Mouse (Mus musculus) monocyte, adult 59 days (primary cell): ENCODE results near the gene Gm21783. TPM values are rescaled to one million over a fixed set of nuclear protein-coding genes. Genes with fewer than 3 reads are reported as not detected.

ENCODE experiments used
- total RNA-seq, 2 experiments: library from RNA; stranded (reverse); gene quantifications; one replicate each; pipeline ENCODE4 v1.2.4; 2023

The Gm21783 gene
- not detected for total RNA-seq

DNA sequence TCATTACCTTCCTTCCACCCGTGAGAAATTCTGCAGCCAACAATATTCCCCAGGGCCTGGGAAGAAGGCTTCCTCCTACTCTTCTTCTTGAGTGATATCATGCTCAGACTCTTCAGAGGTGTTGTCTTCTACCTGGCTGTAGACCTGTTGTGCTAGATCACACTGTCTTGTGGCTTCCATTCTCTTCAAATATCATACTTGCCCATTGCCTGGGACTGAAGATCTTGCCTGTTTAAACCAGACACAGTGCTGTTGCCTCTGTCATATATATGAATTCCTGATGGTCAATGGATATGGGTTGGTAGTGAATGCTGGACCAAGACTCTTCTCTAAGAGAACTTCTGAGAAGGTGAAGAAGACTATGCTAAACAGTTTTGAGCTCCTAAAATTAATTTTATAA lies at the start of gene Gm21783:
TSS of gene Gm21783 (minus strand) at position 101 of the 400 bp plus-strand sequence.

